Mouse (Mus musculus) right cerebral cortex, postnatal 25 days (tissue): ENCODE results near the gene Rpf1.

Experiments used
- DNase-seq: peaks from one replicate; pipeline ENCODE4 v3.0.0; 2022

The Rpf1 gene

GRCm38 (mm10) chr3:146520798-146521651 lies at the start of gene Rpf1:
Gene Rpf1, minus strand, starts transcription at chr3:146521429.
- peak; percentile 90 for DNase-seq

- DNase-seq = no peak
These were observed 49.7 kb upstream of the Rpf1 start for GRCm38 (mm10) chr3:146570939-146571338.

- DNase-seq = no peak
These were observed 49.0 kb upstream of the Rpf1 start, which contains the start of gene Uox for GRCm38 (mm10) chr3:146570148-146570782. Gene Uox, plus strand, starts transcription at chr3:146570426.

- DNase-seq = no peak
These were observed 48.4 kb upstream of the Rpf1 start for GRCm38 (mm10) chr3:146569594-146569993.

GRCm38 (mm10) chr3:146567884-146568530 lies 46.8 kb upstream of the Rpf1 start:
- peak; percentile 33 for DNase-seq

GRCm38 (mm10) chr3:146567366-146567765 lies 46.1 kb upstream of the Rpf1 start:
- DNase-seq = no peak

- DNase-seq = no peak
These were observed 43.8 kb upstream of the Rpf1 start for GRCm38 (mm10) chr3:146565065-146565411.

GRCm38 (mm10) chr3:146564268-146565064 lies 43.2 kb upstream of the Rpf1 start:
- peak; percentile 71 for DNase-seq

- DNase-seq = no peak
These were observed 41.7 kb upstream of the Rpf1 start for GRCm38 (mm10) chr3:146562936-146563335.

- peak; percentile 20 for DNase-seq
These were observed 36.3 kb upstream of the Rpf1 start for GRCm38 (mm10) chr3:146557507-146557906.

GRCm38 (mm10) chr3:146556567-146556966 lies 35.3 kb upstream of the Rpf1 start:
- no peak for DNase-seq

- DNase-seq = no peak
These were observed 33.6 kb upstream of the Rpf1 start for GRCm38 (mm10) chr3:146554816-146555215.

GRCm38 (mm10) chr3:146543632-146544031 lies 22.4 kb upstream of the Rpf1 start:
- DNase-seq = no peak

GRCm38 (mm10) chr3:146540521-146541273 lies 19.5 kb upstream of the Rpf1 start:
- no peak for DNase-seq

- DNase-seq = no peak
These were observed 13.8 kb upstream of the Rpf1 start for GRCm38 (mm10) chr3:146534986-146535385.

GRCm38 (mm10) chr3:146528335-146528734 lies 7.1 kb upstream of the Rpf1 start:
- DNase-seq = no peak

GRCm38 (mm10) chr3:146521652-146522020 lies 407 bp upstream of the Rpf1 start:
- no peak for DNase-seq

GRCm38 (mm10) chr3:146520226-146520797 lies 917 bp downstream of the Rpf1 start:
- no peak for DNase-seq

GRCm38 (mm10) chr3:146506711-146507110 lies 14.5 kb downstream of the Rpf1 start:
- no peak for DNase-seq

- no peak for DNase-seq
These were observed 19.6 kb downstream of the Rpf1 start for GRCm38 (mm10) chr3:146501601-146502123.

- DNase-seq = no peak
These were observed 20.4 kb downstream of the Rpf1 start for GRCm38 (mm10) chr3:146500810-146501201.
